Mouse (Mus musculus) hematopoietic multipotent progenitor cell, adult 10-12 weeks (in vitro differentiated cells): Measurements from ENCODE around the gene Ankrd12. TPM values are rescaled to one million over a fixed set of nuclear protein-coding genes. Genes with fewer than 3 reads are reported as not detected.

Experiments used
- polyA plus RNA-seq: library from polyadenylated mRNA; stranded (reverse); fragments of >175 nt; gene quantifications from 2 replicates; pipeline ENCODE4 v1.2.3, GENCODE M21; 2012; ENCODE audit warnings: low replicate concordance

Gene Ankrd12
- polyA plus RNA-seq = 12.4 TPM in 2 replicates

GRCm38 (mm10) chr17:66076934-66077333 is at the start of gene Ankrd12:
Ankrd12 (minus strand) TSS chr17:66077089.

DNA sequence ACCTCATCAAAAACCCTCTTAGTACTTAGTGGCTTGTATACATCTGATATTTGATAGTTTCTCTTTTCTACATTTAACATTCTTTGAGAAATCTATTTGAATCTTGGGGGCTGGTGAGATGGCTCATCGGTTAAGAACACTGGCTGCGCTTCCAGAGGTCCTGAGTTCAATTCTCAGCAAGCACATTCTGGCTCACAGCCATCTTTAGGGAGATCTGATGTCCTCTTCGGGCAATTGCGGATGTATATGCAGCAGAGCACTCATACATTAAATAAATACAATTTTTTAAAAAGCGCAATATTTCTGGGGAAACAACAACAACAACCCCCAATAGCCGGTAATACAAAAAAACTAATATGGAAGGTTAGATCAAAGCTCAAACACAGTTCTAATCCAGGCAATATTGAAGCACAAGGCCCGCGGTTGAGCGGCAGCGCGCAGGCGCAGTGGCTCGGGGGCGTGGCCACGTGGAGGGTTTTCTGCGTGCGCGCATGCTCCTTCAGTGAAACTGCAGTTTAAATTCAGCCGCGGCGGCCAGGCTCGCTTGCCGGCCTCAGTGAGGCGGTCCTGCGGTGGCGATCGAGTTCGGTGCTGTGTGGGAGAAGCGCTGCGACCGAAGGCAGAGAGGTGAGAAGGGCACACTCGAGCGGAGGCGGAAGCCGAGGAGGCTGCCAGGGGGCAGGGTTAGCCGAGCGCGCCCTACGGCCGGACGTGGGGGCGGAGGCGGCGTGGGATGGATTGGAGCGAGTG is 46.4 kb upstream of the Ankrd12 start, which contains the start of gene Ddx11:
TSS of gene Ddx11 (plus strand) at position 455 of the 750 bp plus-strand sequence.

DNA sequence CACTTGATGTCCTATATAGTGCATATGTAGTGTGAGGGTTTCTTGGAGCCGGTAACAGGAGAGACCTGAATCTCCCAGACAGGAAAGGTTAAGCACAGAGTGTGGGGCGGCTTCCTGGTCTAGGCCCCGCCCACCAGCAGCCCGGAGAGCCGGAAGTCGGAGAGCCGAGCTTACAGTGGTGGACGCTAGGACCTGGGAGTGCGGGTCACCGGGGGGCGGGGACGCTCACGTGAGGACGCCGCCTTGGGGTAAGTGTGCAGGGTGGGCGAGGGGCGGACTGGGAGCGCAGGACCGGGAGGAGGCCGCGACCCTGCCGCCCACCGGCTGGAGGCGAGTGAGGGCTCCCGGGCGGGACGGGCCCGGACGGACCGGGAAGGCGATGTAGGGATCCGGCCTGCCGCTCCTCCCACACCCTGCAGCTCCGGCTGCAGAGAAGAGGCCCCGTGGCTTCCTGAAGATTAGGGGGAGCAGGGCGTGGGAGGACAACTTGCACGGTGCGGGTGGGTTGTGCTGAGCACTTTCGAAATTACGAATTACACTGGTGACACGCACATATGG is 34.6 kb upstream of the Ankrd12 start, which contains the start of gene Washc1:
TSS of gene Washc1 (plus strand) at position 144 of the 558 bp plus-strand sequence.

GRCm38 (mm10) chr17:66101380-66102330 is 24.8 kb upstream of the Ankrd12 start, which contains the start of gene Ndufv2:
Ndufv2 (minus strand) TSS chr17:66101559.

GRCm38 (mm10) chr17:65950622-65951404 is 126.1 kb downstream of the Ankrd12 start, which contains the start of gene Twsg1:
Twsg1 (minus strand) TSS chr17:65951226.

Other genes with a start within 250 kb of the Ankrd12 start
- 89.2 and 193 TPM in 2 replicates for gene Ralbp1, start 191.3 kb downstream of the Ankrd12 start, polyA plus RNA-seq
- gene Twsg1, start 125.9 kb downstream of the Ankrd12 start, polyA plus RNA-seq = 14.3 and 42.8 TPM in 2 replicates
- gene Ndufv2, start 24.5 kb upstream of the Ankrd12 start, polyA plus RNA-seq = 19.9 and 54.5 TPM in 2 replicates
- gene Washc1, start 34.5 kb upstream of the Ankrd12 start, polyA plus RNA-seq = 37.2 and 47.5 TPM in 2 replicates
- 6.1 and 7.6 TPM in 2 replicates for gene Ddx11, start 46.4 kb upstream of the Ankrd12 start, polyA plus RNA-seq